Mouse (Mus musculus) kidney, embryonic 14.5 days (tissue): ENCODE measurements around the gene Dyrk2. TPM values are rescaled to one million over a fixed set of nuclear protein-coding genes. Genes with fewer than 3 reads are reported as not detected.

Source experiments
- ATAC-seq: fragments of 200-750 bp; cut with Nextera tagmentation; 2 replicates; pipeline ENCODE4 v1.8.0; 2017; ENCODE audit warnings: moderate number of reproducible peaks, mild to moderate bottlenecking, moderate TSS enrichment, moderate library complexity; ENCODE audit not compliant: low FRiP score, low TSS enrichment
- H3K27ac ChIP-seq: fragments of 300-500 bp; sonication (generic); 2 replicates; pipeline ENCODE4 v1.5.1; 2014; ENCODE audit warnings: low read depth, mild to moderate bottlenecking, low read length, moderate library complexity, mixed read lengths
- H3K27me3 ChIP-seq: fragments of 300-500 bp; sonication (generic); 2 replicates; pipeline ENCODE4 v1.6.1; 2014; ENCODE audit warnings: mild to moderate bottlenecking, low read length; ENCODE audit not compliant: control insufficient read depth, insufficient read depth
- H3K36me3 ChIP-seq: fragments of 300-500 bp; sonication (generic); 2 replicates; pipeline ENCODE4 v1.6.1; 2014; ENCODE audit warnings: low read length, mixed read lengths; ENCODE audit not compliant: control insufficient read depth, insufficient read depth
- H3K4me1 ChIP-seq: fragments of 300-500 bp; sonication (generic); 2 replicates; pipeline ENCODE4 v1.6.1; 2014; ENCODE audit warnings: low read length, mixed read lengths; ENCODE audit not compliant: control insufficient read depth, insufficient read depth
- H3K4me2 ChIP-seq: fragments of 300-500 bp; sonication (generic); replicated peaks from 2 replicates; pipeline ENCODE4 v1.6.1; 2014; ENCODE audit warnings: low read depth, mild to moderate bottlenecking, low read length
- H3K4me3 ChIP-seq: fragments of 300-500 bp; sonication (generic); 2 replicates; pipeline ENCODE4 v1.5.1; 2014; ENCODE audit warnings: mild to moderate bottlenecking, low read length
- H3K9ac ChIP-seq: fragments of 300-500 bp; sonication (generic); 2 replicates; pipeline ENCODE4 v1.6.1; 2014; ENCODE audit warnings: low read depth, mild to moderate bottlenecking, low read length, moderate library complexity
- H3K9me3 ChIP-seq: fragments of 300-500 bp; sonication (generic); 2 replicates; pipeline ENCODE4 v1.6.1; 2016; ENCODE audit warnings: low read length; ENCODE audit not compliant: control insufficient read depth
- WGBS: fragments of 180-500 bp; shearing (Covaris S2); extraction: QIAGEN DNeasy Blood & Tissue Kit; methylation state at CpG from one replicate; pipeline ENCODE4 v1.1.7; 2014; 5-methylcytosine and 5-hydroxymethylcytosine counted together
- polyA plus RNA-seq: library from polyadenylated mRNA; unstranded; fragments of >200 nt; fragmentation: Nextera tagmentation; extraction: Ambion mirVana; gene quantifications from 2 replicates; pipeline ENCODE4 v1.2.1, GENCODE M21; 2014

The Dyrk2 gene
- polyA plus RNA-seq, 1 experiment from 2014 or later = 12.3 TPM

DNA sequence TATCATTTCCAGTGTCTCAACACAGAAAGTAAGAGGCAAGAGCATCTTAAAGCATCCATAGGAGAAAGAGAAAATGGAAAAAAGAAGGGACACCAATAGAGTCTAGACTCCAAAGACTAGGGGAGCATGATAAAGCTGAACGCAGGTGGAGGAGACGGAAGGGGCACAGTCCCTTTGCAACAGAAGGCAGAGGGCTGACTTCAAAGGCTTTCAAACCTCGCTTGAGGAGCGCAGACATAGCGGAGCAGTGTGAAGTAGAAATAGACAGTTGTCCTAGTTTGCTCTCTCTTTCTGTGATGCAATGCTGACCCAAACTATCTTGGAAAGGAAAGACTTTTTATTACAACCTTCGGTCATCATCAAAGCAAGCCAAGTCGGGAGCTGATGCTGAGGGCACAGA is 42.9 kb downstream of the Dyrk2 start:
- 82% methylated on average over 7 of the region's 7 CpGs for WGBS
- no peaks in the 10 kb centered on the region for H3K4me1 ChIP-seq
- no peak overlapping the region for H3K4me2 ChIP-seq
- no peaks in the 10 kb centered on the region for H3K27me3 ChIP-seq
- H3K9me3 ChIP-seq = no peaks in the 10 kb centered on the region
- H3K4me3 ChIP-seq = no peak overlapping the region
- no peak for ATAC-seq
- H3K36me3 ChIP-seq = no peaks in the 10 kb centered on the region
- H3K27ac ChIP-seq = no peak overlapping the region
- no peak overlapping the region for H3K9ac ChIP-seq

DNA sequence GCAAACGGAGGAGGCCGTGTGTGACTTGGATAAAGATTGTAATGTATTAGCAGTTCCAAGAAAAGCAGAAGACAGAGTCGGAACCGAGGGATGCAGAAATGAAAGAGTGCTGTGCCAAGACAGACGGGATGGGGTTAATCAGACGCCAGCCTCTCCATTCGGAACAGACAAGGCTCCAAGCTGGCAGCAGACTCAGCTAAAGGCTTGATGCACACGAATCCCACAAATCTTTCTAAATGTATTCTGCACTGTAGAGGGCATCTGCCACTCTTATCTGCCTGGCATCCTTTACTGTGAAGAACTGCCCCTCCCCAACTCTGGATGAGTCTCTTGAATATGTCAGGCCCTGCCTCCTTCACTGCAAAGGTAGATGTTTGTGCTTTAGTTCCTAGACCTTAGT is 45.2 kb downstream of the Dyrk2 start:
- H3K9ac ChIP-seq = no peak overlapping the region
- no peak overlapping the region for H3K4me3 ChIP-seq
- no peak for ATAC-seq
- no peak overlapping the region for H3K4me2 ChIP-seq
- no peak overlapping the region for H3K27ac ChIP-seq
- no peaks in the 10 kb centered on the region for H3K9me3 ChIP-seq
- H3K4me1 ChIP-seq = no peaks in the 10 kb centered on the region
- no peaks in the 10 kb centered on the region for H3K27me3 ChIP-seq
- no peaks in the 10 kb centered on the region for H3K36me3 ChIP-seq
- 83% methylated on average over 8 of the region's 8 CpGs for WGBS

- Histone ChIP-seq H3K4me2 (no peak overlapping the region), H3K36me3 (no peaks in the 10 kb centered on the region), H3K27me3 (no peaks in the 10 kb centered on the region), H3K4me3 (no peak overlapping the region), H3K27ac (no peak overlapping the region), H3K9ac (no peak overlapping the region), H3K4me1 (no peaks in the 10 kb centered on the region), H3K9me3 (no peaks in the 10 kb centered on the region)
- 39% methylated on average over 7 of the region's 7 CpGs for WGBS
- peak; percentile 79; the same call in 1 of the 2 replicates for ATAC-seq
Observed at GRCm38 (mm10) chr10:118820901-118821300, 49.1 kb downstream of the Dyrk2 start.

DNA sequence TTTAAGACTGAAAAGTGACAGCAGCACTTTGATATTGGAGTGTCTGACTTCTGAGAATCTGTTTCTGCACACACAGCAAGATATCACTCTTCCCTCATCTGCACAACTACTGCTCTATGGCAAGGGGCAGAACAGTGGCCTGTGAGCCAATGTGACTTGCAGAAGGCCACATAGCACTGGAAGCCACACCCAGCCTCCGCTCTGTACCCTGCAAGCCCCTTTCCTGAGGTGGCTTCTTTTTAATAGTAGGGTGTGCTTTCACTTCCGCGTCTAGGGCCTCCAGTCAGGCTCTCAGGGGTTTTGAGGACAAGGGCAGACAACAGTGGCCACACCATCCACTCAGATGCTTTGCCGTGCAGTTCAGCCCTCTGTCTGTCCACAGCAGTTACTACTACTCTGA is 50.2 kb downstream of the Dyrk2 start:
- Histone ChIP-seq H3K9ac (no peak overlapping the region), H3K4me3 (no peak overlapping the region), H3K9me3 (no peaks in the 10 kb centered on the region), H3K27me3 (no peaks in the 10 kb centered on the region), H3K4me2 (no peak overlapping the region), H3K36me3 (no peaks in the 10 kb centered on the region), H3K27ac (no peak overlapping the region), H3K4me1 (no peaks in the 10 kb centered on the region)
- no peak for ATAC-seq
- WGBS = 80% methylated on average over 4 of the region's 4 CpGs

DNA sequence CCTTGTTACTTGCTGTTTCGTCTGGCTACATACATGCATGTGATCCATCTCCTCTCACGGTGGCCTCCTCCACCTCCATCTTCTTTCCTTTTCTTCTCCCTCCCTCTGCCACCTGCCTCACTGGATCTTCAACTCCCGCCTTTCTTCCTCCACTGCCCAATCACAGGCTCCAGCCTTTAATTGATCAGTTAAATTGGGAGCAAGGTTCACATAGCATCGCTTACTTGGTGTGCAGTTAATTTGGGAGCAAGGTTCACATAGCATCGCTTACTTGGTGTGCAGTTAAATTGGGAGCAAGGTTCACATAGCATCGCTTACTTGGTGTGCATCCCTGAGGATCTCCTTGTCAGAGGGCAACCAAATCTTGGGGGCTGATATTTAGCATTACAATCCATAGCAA is 52.9 kb downstream of the Dyrk2 start:
- ATAC-seq = no peak
- WGBS = 82% methylated on average over 6 of the region's 6 CpGs
- Histone ChIP-seq H3K9me3 (no peaks in the 10 kb centered on the region), H3K4me2 (no peak overlapping the region), H3K4me1 (no peaks in the 10 kb centered on the region), H3K9ac (no peak overlapping the region), H3K27ac (no peak overlapping the region), H3K4me3 (no peak overlapping the region), H3K27me3 (no peaks in the 10 kb centered on the region), H3K36me3 (no peaks in the 10 kb centered on the region)

GRCm38 (mm10) chr10:118811945-118812344 is 58.1 kb downstream of the Dyrk2 start:
- H3K27me3 ChIP-seq = no peaks in the 10 kb centered on the region
- H3K36me3 ChIP-seq = no peaks in the 10 kb centered on the region
- H3K9ac ChIP-seq = no peak overlapping the region
- 0 out of 2 replicates have a peak, but pooled peaks cover 8% of the 10 kb centered on the region for H3K4me1 ChIP-seq
- no peak for ATAC-seq
- H3K27ac ChIP-seq = no peak overlapping the region
- H3K4me2 ChIP-seq = no peak overlapping the region
- no peak overlapping the region for H3K4me3 ChIP-seq
- no peaks in the 10 kb centered on the region for H3K9me3 ChIP-seq
- WGBS = 57% methylated on average over 6 of the region's 6 CpGs

- Histone ChIP-seq H3K36me3 (no peaks in the 10 kb centered on the region), H3K27ac (no peak overlapping the region), H3K9ac (no peak overlapping the region), H3K4me3 (no peak overlapping the region), H3K27me3 (no peaks in the 10 kb centered on the region), H3K4me2 (peak overlapping the region; percentile 0; the same call in 1 of the 2 replicates), H3K9me3 (no peaks in the 10 kb centered on the region), H3K4me1 (0 out of 2 replicates have a peak, but pooled peaks cover 8% of the 10 kb centered on the region)
- 21% methylated on average over 16 of the region's 16 CpGs for WGBS
- ATAC-seq = no peak; the same call in 1 of the 2 replicates
Observed at GRCm38 (mm10) chr10:118810908-118811711, 58.9 kb downstream of the Dyrk2 start.
